In the genomic region with DNA sequence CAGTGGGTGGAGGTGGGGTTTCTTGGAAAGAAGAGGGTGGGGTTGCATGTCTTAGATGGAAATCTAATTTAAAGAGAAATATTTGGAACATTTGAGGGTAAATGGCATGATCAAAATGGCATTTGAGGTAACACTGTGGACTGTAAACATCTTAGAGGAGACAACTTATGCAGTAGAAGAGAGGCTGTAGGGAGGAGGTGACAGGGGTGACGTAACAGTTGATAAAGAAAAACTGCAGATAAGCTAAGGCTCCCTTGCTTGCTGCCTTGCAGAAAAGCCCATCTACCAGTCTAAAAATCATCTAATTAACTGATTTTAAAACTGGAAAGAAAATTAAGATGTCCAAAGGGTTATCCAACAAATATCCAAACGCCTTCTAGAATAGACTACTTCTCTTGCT, we compare ENCODE assay signal across 22 mouse cellular contexts.
A peak's percentile ranks its signal among the peaks of the same experiment; 100 is the strongest.
DNase-seq lines count a peak whose midpoint lies in the region; ATAC-seq and TF ChIP-seq lines count a peak whose summit lies in the region.
"Had no signal": no experiment of that assay in that cellular context is flagged by ENCODE, and none has a peak within 500 bp of the region (broad histone marks: within the 10 kb centered on the region; RNA-seq: fewer than 3 reads in every experiment).

No protein-coding gene starts in this region.

- peak; percentile 78 for ATAC-seq in intestine, embryonic 15.5 days
- no peak for ATAC-seq in intestine, postnatal 0 days
- peak; percentile 23 for ATAC-seq in activated CD4-positive, CD25-positive, alpha-beta regulatory T cell, adult 4 months
- ATAC-seq in intestine, embryonic 16.5 days: peak; percentile 91
- no peak for ATAC-seq in megakaryocyte, adult 5-6 weeks (ENCODE audit: poor library complexity, severe bottlenecking)
- ATAC-seq: CD4-positive, CD25-positive, alpha-beta regulatory T cell, adult 4 months; Patski had no signal

- H3K36me3 ChIP-seq in intestine, embryonic 15.5 days: no peaks in the 10 kb centered on the region
- no peaks in the 10 kb centered on the region for H3K36me3 ChIP-seq in intestine, postnatal 0 days (ENCODE audit: control insufficient read depth, insufficient read depth)
- H3K36me3 ChIP-seq in intestine, embryonic 16.5 days (ENCODE audit: control insufficient read depth, insufficient read depth, low read length): no peaks in the 10 kb centered on the region
- H3K36me3 ChIP-seq in thymus, adult 2 months (ENCODE audit: control insufficient read depth, insufficient read depth, low read length): no peaks in the 10 kb centered on the region
- H3K36me3 ChIP-seq: G1E had no signal

- no peak overlapping the region for H3K4me2 ChIP-seq in intestine, embryonic 15.5 days (replicated peaks)
- no peak overlapping the region for H3K4me2 ChIP-seq in intestine, postnatal 0 days (replicated peaks; ENCODE audit: low read depth)
- no peak overlapping the region for H3K4me2 ChIP-seq in intestine, embryonic 16.5 days (ENCODE audit: low read depth, low read length)

- H3K27me3 ChIP-seq in intestine, embryonic 15.5 days (replicated peaks): no peaks in the 10 kb centered on the region
- H3K27me3 ChIP-seq in intestine, postnatal 0 days (replicated peaks; ENCODE audit: control insufficient read depth, insufficient read depth, low read length): no peaks in the 10 kb centered on the region
- H3K27me3 ChIP-seq in intestine, embryonic 16.5 days (replicated peaks; ENCODE audit: control insufficient read depth, insufficient read depth, low read length): no peaks in the 10 kb centered on the region
- H3K27me3 ChIP-seq in thymus, adult 2 months (ENCODE audit: control insufficient read depth, insufficient read depth, low read length): no peaks in the 10 kb centered on the region
- H3K27me3 ChIP-seq: CH12.LX, Patski had no signal

- no peak for TF ChIP-seq CTCF in intestine, postnatal 0 days (IDR thresholded peaks at IDR 0.05; ENCODE audit: low read depth)
- no peak for TF ChIP-seq CTCF in thymus, adult 2 months (IDR thresholded peaks at IDR 0.05; ENCODE audit: borderline replicate concordance, control insufficient read depth, extremely low read depth, insufficient read depth, low read length, poor library complexity)

- no peaks in the 10 kb centered on the region for H3K4me1 ChIP-seq in intestine, embryonic 15.5 days (replicated peaks)
- H3K4me1 ChIP-seq in intestine, postnatal 0 days (replicated peaks; ENCODE audit: control insufficient read depth, insufficient read depth, low read length): no peaks in the 10 kb centered on the region
- H3K4me1 ChIP-seq in intestine, embryonic 16.5 days (ENCODE audit: control insufficient read depth, insufficient read depth, low read length): no peaks in the 10 kb centered on the region
- H3K4me1 ChIP-seq in thymus, adult 2 months (replicated peaks; ENCODE audit: control insufficient read depth, insufficient read depth, low read length): no peaks in the 10 kb centered on the region

- 70% methylated on average over 2 of the region's 2 CpGs for WGBS in intestine, embryonic 15.5 days
- 58% methylated on average over 2 of the region's 2 CpGs for WGBS in intestine, postnatal 0 days
- WGBS in intestine, embryonic 16.5 days: 64% methylated on average over 2 of the region's 2 CpGs
- 90% methylated on average over 2 of the region's 2 CpGs for WGBS in thymus, adult 2 months

- DNase-seq in induced T-regulatory cell, adult 2 months (ENCODE audit: low read depth): peak; percentile 34
- DNase-seq in ovary, postnatal 36 days (ENCODE audit: low spot score): no peak
- no peak for DNase-seq in thymus, adult 2 months
- DNase-seq: adrenal gland, adult 2 months; adrenal gland, adult 8-10 months; adrenal gland, postnatal 10 days; adrenal gland, postnatal 14 days; adrenal gland, postnatal 25 days; adrenal gland, postnatal 36 days; B cell, adult 2 months; cerebellum, adult 11 months; cerebellum, adult 11-12 months; cerebellum, adult 18-20 months had no signal

- no peak overlapping the region for H3K4me3 ChIP-seq in intestine, embryonic 15.5 days (replicated peaks)
- no peak overlapping the region for H3K4me3 ChIP-seq in intestine, postnatal 0 days (ENCODE audit: low read depth, low read length)
- H3K4me3 ChIP-seq in intestine, embryonic 16.5 days (ENCODE audit: low read length): no peak overlapping the region
- no peak overlapping the region for H3K4me3 ChIP-seq in thymus, adult 2 months (ENCODE audit: control insufficient read depth, insufficient read depth, low read length)

- H3K9ac ChIP-seq in intestine, embryonic 15.5 days: no peak overlapping the region
- H3K9ac ChIP-seq in intestine, postnatal 0 days (ENCODE audit: low read depth, low read length): no peak overlapping the region
- no peak overlapping the region for H3K9ac ChIP-seq in intestine, embryonic 16.5 days (ENCODE audit: low read depth, low read length)

- H3K27ac ChIP-seq in intestine, embryonic 15.5 days: no peak overlapping the region
- H3K27ac ChIP-seq in intestine, postnatal 0 days (ENCODE audit: low read depth, low read length): no peak overlapping the region
- H3K27ac ChIP-seq in intestine, embryonic 16.5 days (ENCODE audit: low read length): no peak overlapping the region
- H3K27ac ChIP-seq in thymus, adult 2 months (ENCODE audit: control insufficient read depth, insufficient read depth, low read length): no peak overlapping the region

- TF ChIP-seq POLR2A in thymus, adult 2 months (IDR thresholded peaks at IDR 0.05; ENCODE audit: control insufficient read depth, extremely low read depth, insufficient read depth, low read length, poor library complexity): no peak

- H3K9me3 ChIP-seq in intestine, embryonic 15.5 days: no peaks in the 10 kb centered on the region
- H3K9me3 ChIP-seq in intestine, postnatal 0 days (ENCODE audit: control insufficient read depth): no peaks in the 10 kb centered on the region
- H3K9me3 ChIP-seq in intestine, embryonic 16.5 days (ENCODE audit: control insufficient read depth, low read length): no peaks in the 10 kb centered on the region

Comparison
In these comparisons a context has a peak if more than half of its experiments do, and no peak if none do; other contexts are left out.
1. ATAC-seq: peak in intestine, embryonic 15.5 days (single experiment), activated CD4-positive, CD25-positive, alpha-beta regulatory T cell, adult 4 months (single experiment) and intestine, embryonic 16.5 days (single experiment); none in intestine, postnatal 0 days (single experiment) and megakaryocyte, adult 5-6 weeks (single experiment).